Mouse (Mus musculus): Measurements from ENCODE around the gene 6430550D23Rik.

Gene 6430550D23Rik

DNA sequence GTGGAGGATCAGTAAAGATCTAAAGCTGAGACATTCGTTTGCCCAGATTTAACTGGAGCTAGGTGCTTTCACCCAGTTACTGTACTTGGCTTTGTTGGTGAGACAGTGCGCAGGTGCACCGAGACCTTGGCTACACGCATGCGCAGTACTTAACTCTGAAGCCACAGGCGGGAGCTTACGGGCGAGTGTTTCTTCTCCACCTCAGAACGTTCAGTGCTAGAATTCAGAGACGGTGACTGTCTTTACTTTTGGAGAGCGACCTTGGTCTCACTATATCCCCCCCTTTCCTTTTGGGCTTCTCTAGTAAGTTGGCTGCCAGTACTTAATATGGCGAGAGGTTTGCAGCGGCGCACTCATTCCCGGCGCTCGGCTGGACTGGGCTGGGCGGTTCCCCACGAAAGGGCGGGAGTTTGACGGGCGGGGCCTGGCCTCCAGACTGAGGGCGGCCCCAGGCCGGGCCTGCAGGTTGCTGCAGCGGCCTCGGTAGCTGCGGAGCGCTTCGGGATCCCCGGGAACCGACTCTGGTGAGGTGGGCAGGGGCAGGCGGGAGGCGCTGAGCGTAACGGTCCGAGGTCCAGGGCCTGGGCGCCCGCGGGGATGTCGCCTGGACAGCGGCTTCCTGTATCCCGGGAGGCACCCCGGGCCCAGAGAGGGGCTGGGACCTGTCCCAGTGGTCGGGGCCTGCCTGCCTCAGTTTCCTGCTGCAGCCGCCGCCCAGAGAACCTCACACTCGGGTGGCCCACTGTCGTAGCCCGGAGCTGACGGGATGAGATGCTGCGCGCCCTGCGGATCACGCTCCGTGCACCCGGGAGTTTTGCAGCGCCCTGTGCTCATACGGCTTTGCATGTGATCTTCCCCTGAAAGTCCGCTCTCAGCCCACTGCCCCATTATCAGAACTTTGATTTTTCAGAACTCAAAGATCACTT, 51.4 kb downstream of the 6430550D23Rik start, which contains the start of gene Cep250:
Gene Cep250 (plus strand): TSS at position 325 of the 926 bp plus-strand sequence.
- in situ Hi-C loops (cut with MboI, MseI), result no loop called here

DNA sequence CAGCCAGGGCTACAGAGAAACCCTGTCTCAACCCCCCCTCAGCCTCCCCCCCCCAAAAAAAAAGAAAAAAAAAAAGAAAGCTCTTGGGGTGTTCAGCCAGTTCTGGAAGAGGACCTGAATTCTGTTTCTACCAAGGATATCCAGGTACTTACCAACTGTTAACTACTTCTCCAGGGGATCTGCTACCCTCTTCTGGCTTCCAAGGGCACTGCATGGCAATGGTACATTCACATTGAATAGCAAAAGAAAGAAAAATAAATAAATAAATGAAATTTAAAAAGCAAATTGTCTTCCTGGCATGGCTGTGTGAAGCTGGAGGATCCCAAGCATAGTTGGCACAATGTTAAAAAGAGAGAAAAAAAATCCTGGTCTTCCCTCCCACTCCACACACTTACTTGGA, 55.8 kb downstream of the 6430550D23Rik start:
- in situ Hi-C loops (cut with MboI, MseI), result no loop called here

- in situ Hi-C loops (cut with MboI, MseI), result no loop called here
Measured at GRCm38 (mm10) chr2:155949362-155949761, 58.4 kb downstream of the 6430550D23Rik start.

DNA sequence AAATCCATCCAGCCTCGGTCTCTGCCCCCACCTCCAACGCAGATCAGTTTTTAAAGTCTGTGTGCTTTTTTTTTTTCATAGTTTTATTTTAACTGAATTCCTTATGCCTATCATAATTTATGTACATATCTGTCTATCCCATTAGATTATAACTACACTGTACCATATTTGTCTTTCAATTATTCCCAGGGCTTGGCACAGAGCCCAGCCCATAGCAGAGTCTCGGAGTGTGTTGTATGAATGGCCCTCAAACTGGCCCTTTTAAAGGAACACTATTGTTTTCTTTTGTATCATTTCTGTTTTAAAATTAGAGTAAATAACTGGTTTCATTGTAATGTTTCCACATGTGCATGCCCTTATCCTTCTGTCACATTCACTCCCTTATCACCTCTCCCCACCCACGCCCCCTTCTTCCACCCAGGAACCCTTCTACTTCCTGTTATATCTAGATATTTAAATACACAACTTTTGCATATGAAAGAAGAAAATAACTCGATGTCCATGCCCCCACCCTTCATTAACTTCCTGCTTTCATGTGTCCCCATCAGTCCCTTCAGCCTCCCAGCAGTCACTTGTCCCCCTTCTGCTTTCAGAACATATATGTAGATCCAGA, 60.3 kb downstream of the 6430550D23Rik start:
- in situ Hi-C loops (cut with MboI, MseI), result no loop called here

GRCm38 (mm10) chr2:155946499-155946898, 61.3 kb downstream of the 6430550D23Rik start:
- in situ Hi-C loops (cut with MboI, MseI), result no loop called here

- in situ Hi-C loops (cut with MboI, MseI), result no loop called here
Measured at GRCm38 (mm10) chr2:155946069-155946468, 61.7 kb downstream of the 6430550D23Rik start.

DNA sequence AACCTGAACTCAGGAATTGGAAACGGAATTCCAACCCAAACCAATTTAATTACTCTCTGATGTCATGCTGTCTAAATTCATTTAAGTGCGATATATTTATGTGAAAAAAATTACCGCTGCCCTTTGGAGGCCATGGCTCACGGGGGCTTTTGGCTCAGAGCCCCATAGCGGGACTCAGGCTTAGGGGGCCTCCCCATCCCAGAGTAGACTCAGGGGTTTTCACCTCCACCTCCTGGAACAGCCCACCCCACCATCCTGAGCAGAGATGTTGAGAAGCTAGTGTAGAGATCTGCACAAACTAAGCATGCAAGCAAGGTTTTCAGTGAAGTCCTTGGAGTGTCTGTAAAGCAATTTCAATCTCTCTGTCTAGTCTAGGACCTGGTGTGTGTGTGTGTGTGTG, 62.2 kb downstream of the 6430550D23Rik start:
- in situ Hi-C loops (cut with MboI, MseI), result no loop called here

GRCm38 (mm10) chr2:155945124-155945523, 62.7 kb downstream of the 6430550D23Rik start, which contains the start of gene Gdf5:
Gdf5 (minus strand) TSS chr2:155945367.
- in situ Hi-C loops (cut with MboI, MseI), result no loop called here

- in situ Hi-C loops (cut with MboI, MseI), result loop anchor here (5.0 kb wide), 1 partner anchor 92 kb away; no protein-coding TSS in a partner anchor
Measured at GRCm38 (mm10) chr2:155944685-155945084, 63.1 kb downstream of the 6430550D23Rik start.

DNA sequence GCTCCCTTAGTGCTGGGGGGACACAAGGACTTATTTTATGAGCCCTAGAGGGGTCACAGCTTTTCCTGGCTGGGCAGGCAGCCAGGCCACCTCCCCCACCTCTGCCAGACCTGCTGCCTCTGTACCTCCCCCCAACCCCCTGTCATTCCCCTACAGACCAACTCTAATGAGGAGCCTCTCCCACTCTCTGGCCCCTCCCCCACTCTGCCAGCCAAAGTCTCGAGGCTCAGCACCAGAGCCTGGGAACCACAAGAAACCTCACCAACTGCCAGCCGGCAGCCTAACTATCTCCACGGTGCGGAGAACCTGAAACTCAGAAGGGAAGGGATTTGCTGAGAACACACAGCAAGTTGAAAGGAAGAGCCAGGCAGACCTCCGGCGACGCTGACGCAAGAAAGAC, 64.3 kb downstream of the 6430550D23Rik start:
- in situ Hi-C loops (cut with MboI, MseI), result loop anchor here (5.0 kb wide), 1 partner anchor 91 kb away; no protein-coding TSS in a partner anchor

- in situ Hi-C loops (cut with MboI, MseI), result loop anchor here (5.0 kb wide), 1 partner anchor 90 kb away; no protein-coding TSS in a partner anchor
Measured at GRCm38 (mm10) chr2:155941697-155942442, 65.9 kb downstream of the 6430550D23Rik start.

DNA sequence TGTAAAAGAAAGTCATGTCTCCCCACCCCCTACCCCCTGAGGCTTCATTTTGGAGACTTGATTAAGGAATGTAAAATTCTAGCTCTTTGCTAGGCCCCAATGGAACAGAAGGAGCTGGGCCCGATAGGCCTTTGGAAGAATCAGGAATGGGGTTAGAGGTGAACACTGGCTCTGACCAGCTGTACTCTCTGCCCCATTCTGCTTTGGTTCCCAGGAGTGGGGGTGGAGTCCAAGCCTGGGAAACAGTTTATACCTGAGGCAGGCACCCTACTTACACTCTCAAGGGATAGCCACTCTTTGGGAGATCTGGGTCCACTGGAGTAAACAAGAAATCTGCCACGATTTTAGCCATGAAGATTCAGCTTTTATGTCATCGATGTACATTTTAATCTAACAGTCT, 67.1 kb downstream of the 6430550D23Rik start, which contains the start of gene Gm15557:
Gene Gm15557 (plus strand): TSS at position 48 of the 400 bp plus-strand sequence.
- in situ Hi-C loops (cut with MboI, MseI), result loop anchor here (5.0 kb wide), 1 partner anchor 88 kb away; no protein-coding TSS in a partner anchor

DNA sequence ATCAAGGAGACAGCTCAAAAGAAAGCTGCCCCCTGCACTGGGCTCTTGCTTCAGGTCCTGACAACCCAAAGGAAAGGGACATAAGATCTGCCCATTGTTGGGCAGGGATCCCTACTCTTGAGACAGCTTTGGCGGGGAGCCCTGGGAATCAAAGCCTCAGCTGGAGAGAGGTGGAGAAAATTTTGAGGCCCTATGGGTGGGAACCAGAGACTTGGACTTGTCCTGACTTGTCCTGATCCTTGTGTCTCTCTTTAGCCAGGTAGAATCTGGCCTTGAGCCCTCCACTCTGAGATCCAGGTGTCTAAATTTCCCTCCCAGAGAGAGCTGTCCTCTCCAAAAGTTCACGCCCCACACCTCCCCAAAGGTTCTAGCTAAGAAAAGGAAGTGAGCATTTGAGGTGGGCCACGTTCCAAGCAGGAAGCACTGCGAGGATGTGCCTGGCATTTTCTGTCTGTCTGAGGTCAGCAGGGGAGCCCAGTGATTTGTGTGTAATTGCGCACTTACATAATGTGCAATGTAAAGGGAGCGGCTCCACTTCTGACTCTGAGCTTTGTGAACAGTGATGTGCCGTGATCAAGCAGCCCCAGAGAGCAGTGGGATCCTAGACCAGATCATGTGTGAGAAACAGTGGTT, 67.8 kb downstream of the 6430550D23Rik start:
- in situ Hi-C loops (cut with MboI, MseI), result loop anchor here (5.0 kb wide), 1 partner anchor 88 kb away; no protein-coding TSS in a partner anchor

DNA sequence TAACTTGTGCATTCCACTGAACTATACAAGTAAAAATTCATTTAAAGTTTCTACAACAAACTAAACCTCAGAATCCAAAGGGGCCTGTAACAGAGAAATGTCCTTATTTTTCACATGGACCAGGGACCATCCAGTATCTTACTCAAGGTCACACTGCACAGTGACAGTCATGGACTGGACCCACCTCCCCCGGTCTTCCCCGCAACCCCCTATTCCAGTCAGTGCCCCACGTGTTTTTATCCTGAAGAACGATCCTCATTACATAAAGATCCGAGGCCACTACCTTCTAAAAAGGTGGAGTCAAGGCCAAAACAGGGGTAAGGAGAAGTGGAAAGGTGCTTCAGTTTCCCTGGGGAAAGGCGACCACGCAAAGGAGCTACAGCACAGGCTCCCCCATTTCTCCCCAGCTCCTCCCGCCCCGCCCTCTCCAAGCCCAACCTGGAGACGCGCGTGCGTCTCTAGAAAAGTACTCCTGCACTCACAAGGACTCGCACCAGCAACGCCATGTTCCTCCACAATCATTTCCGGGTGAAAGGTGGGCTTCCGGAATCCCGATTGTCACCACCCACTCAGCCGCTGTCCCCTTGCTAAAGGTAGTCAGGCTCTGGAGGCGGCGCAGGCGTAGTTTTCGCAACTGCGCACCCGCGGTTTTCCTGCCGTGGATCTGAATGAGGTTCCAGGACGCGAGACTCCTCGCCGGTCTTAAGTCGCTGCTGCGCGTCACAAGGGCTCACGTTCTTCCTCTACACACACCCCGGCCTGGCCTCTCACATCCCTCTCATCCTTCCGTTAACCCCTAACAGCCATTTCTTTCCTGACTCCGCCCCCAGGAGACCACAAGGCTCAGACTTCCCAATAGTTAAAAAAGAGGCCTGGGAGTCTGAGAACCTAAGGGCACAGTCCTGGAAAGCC, 78.0 kb downstream of the 6430550D23Rik start, which contains the start of gene Uqcc1:
Gene Uqcc1 (minus strand): TSS at position 780 of the 912 bp plus-strand sequence.
- in situ Hi-C loops (cut with MboI, MseI), result loop anchor here (5.0 kb wide), 1 partner anchor 78 kb away; the partner anchor contains the start of genes 6430550D23Rik and Ergic3

- in situ Hi-C loops (cut with MboI, MseI), result loop anchor here (5.0 kb wide), 1 partner anchor 78 kb away; the partner anchor contains the start of genes 6430550D23Rik and Ergic3
Measured at GRCm38 (mm10) chr2:155928711-155929345, 78.9 kb downstream of the 6430550D23Rik start.

DNA sequence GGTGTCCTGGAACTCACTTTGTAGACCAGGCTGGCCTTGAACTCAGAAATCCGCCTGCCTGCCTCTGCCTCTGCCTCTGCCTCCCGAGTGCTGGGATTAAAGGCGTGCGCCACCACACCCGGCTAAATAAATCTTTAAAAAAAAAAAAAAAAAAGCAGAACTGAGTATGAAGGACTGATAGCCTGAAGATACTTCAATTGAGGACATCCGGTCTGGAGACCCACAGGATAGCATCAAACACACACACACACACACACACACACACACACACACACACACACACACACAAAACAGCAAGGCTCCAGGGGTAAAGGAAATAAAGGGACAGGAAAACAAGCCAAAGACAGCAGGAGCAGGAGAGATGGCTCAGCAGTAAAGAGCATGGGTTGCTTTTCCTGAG, 82.6 kb downstream of the 6430550D23Rik start:
- in situ Hi-C loops (cut with MboI, MseI), result loop anchor here (5.0 kb wide), 1 partner anchor 82 kb away; the partner anchor contains the start of genes 6430550D23Rik and Ergic3
